Mouse (Mus musculus): ENCODE results near the gene Klhl42. TPM values are rescaled to one million over a fixed set of nuclear protein-coding genes. Genes with fewer than 3 reads are reported as not detected.

The Klhl42 gene
- polyA plus RNA-seq, 1 experiment from 2014 or later, result 9.3 TPM

DNA sequence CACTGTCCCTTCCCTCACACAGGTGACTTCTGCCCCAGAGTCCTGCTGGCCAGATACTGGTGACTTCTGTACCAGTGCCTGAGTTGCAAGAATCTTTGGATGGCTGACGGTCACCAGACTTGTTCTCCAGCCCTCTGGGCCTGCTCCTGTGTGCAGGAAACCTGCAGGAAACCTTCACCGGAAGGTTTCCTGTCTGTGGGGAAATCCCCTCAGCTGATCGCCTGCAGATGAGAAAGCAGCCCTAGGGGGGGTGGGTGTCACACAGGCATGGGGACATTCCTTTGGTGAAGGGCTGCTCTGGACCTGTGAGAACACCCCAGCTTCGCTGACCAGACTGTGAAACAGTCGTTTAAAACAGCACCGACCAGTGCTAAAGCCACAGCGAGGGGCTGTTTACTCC is 63.9 kb downstream of the Klhl42 start:
- H3K4me3 ChIP-seq (replicated peaks), result no peak overlapping the region
- no peaks in the 10 kb centered on the region for H3K36me3 ChIP-seq
- no peak overlapping the region for H3K4me2 ChIP-seq
- no peaks in the 10 kb centered on the region for H3K27me3 ChIP-seq
- peaks cover 10% of the 10 kb centered on the region for H3K4me1 ChIP-seq (replicated peaks)
- peak overlapping the region; percentile 74 for H3K27ac ChIP-seq
- H3K9me3 ChIP-seq, result no peaks in the 10 kb centered on the region
- WGBS, result 57% methylated on average over 7 of the region's 7 CpGs
- 0 out of 2 replicates have a peak overlapping the region, but pooled peaks have one; percentile 18 for H3K9ac ChIP-seq (replicated peaks)
- no peak for ATAC-seq (ENCODE audit: insufficient number of reproducible peaks, insufficient read depth, low FRiP score, low TSS enrichment, low read depth)

DNA sequence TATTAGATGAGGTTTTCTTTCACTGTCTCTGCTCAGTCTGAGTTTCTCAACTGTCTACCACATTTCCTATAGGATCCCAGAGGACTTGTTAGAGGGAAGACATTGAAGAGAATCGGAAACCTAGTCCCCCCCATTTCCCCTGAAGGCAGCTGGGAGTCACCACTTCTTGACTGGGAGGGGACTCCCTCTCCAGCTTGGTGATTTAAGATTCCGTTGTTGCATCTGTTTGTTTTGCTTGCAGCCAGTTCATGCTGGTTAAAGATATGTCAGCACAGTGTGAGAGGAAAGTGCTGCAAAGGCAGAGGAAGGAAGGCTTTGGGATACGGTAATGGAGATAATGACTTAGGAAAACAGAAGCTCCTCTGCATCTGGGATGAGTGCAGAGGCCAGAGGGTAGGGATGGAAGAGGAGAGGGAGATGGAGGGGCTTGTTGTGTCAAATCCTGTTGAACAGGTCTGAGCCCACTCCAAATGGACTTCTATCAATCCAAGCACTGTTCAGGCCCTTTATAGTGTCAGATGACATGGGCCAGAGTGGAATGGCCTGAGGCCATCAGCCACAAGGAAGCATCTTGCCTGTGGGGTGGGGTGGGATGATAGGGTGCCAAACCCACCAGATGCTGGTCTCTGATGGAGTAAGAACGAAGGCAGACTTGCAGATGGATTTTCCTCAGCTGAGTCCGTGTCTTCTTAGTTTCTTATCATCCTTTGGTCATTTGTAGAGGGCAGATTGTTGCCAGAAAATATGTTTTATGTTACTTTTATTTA is 70.8 kb downstream of the Klhl42 start:
- Histone ChIP-seq H3K4me2 (no peak overlapping the region), H3K4me1 (replicated peaks) (0 out of 2 replicates have a peak, but pooled peaks cover 5% of the 10 kb centered on the region), H3K9me3 (no peaks in the 10 kb centered on the region; the same call in 1 of the 2 replicates), H3K36me3 (no peaks in the 10 kb centered on the region), H3K4me3 (replicated peaks) (no peak overlapping the region), H3K27me3 (no peaks in the 10 kb centered on the region), H3K27ac (no peak overlapping the region), H3K9ac (replicated peaks) (no peak overlapping the region)
- ATAC-seq (ENCODE audit: insufficient number of reproducible peaks, insufficient read depth, low FRiP score, low TSS enrichment, low read depth), result no peak
- 54% methylated on average over 5 of the region's 5 CpGs for WGBS

Other genes starting within 250 kb of the Klhl42 start
- gene Smco2, start 241.3 kb upstream of the Klhl42 start, polyA plus RNA-seq (2016; fragmentation: Nextera tagmentation; extraction: Ambion mirVana), result not detected in 2 replicates
- gene Ppfibp1, start 202.9 kb upstream of the Klhl42 start, polyA plus RNA-seq (2016; fragmentation: Nextera tagmentation; extraction: Ambion mirVana), result 61.0 and 68.0 TPM in 2 replicates
- gene 1700034J05Rik, start 137.0 kb upstream of the Klhl42 start, polyA plus RNA-seq (2016; fragmentation: Nextera tagmentation; extraction: Ambion mirVana), result 0.10 and 0.11 TPM in 2 replicates
- 1.6 and 2.0 TPM in 2 replicates for gene Rep15, start 58.8 kb upstream of the Klhl42 start, polyA plus RNA-seq (2016; fragmentation: Nextera tagmentation; extraction: Ambion mirVana)
- 102 and 106 TPM in 2 replicates for gene Mrps35, start 48.6 kb upstream of the Klhl42 start, polyA plus RNA-seq (2016; fragmentation: Nextera tagmentation; extraction: Ambion mirVana)
- gene Mansc4, start 4.3 kb upstream of the Klhl42 start, polyA plus RNA-seq (2016; fragmentation: Nextera tagmentation; extraction: Ambion mirVana), result 2.5 and 2.6 TPM in 2 replicates
- gene Pthlh, start 172.8 kb downstream of the Klhl42 start, polyA plus RNA-seq (2016; fragmentation: Nextera tagmentation; extraction: Ambion mirVana), result 5.4 and 7.5 TPM in 2 replicates

All from limb, embryonic 12.5 days (tissue).